Mouse (Mus musculus) gastrocnemius, postnatal 10 days (tissue): ENCODE measurements at regions not wholly inside any gene's neighbourhood (a gene's known extent, or its start where the extent isn't known, plus 50 kb on each side); places are given as distances from the start of the nearest gene placed in this dataset.

Experiments used
- DNase-seq: peaks from one replicate; pipeline ENCODE4 v3.0.0; 2021; ENCODE audit warnings: mixed read lengths

- no peak for DNase-seq
Observed at GRCm38 (mm10) chr3:149167997-149168396, 177.6 kb upstream of the Adgrl2 start.

GRCm38 (mm10) chr3:149164804-149165203 is 174.4 kb upstream of the Adgrl2 start:
- no peak for DNase-seq

GRCm38 (mm10) chr3:149163591-149163990 is 173.2 kb upstream of the Adgrl2 start:
- DNase-seq = no peak

- DNase-seq = no peak
Observed at GRCm38 (mm10) chr3:149160833-149161232, 170.5 kb upstream of the Adgrl2 start.

GRCm38 (mm10) chr3:149157381-149157780 is 167.0 kb upstream of the Adgrl2 start:
- no peak for DNase-seq

GRCm38 (mm10) chr3:149152312-149152711 is 162.0 kb upstream of the Adgrl2 start:
- DNase-seq = no peak

GRCm38 (mm10) chr3:149150796-149151195 is 160.4 kb upstream of the Adgrl2 start:
- DNase-seq = no peak

- no peak for DNase-seq
Observed at GRCm38 (mm10) chr3:149148608-149149007, 158.3 kb upstream of the Adgrl2 start.

GRCm38 (mm10) chr3:149147916-149148315 is 157.6 kb upstream of the Adgrl2 start:
- DNase-seq = no peak

- no peak for DNase-seq
Observed at GRCm38 (mm10) chr3:149146673-149147072, 156.3 kb upstream of the Adgrl2 start.

GRCm38 (mm10) chr3:149140461-149140860 is 150.1 kb upstream of the Adgrl2 start:
- no peak for DNase-seq

- no peak for DNase-seq
Observed at GRCm38 (mm10) chr3:149134028-149134938, 143.9 kb upstream of the Adgrl2 start.

- DNase-seq = no peak
Observed at GRCm38 (mm10) chr3:149118806-149119205, 128.5 kb upstream of the Adgrl2 start.

GRCm38 (mm10) chr3:149117684-149118056 is 127.3 kb upstream of the Adgrl2 start:
- no peak for DNase-seq

GRCm38 (mm10) chr3:149117018-149117683 is 126.8 kb upstream of the Adgrl2 start:
- DNase-seq = no peak

GRCm38 (mm10) chr3:149116604-149117003 is 126.2 kb upstream of the Adgrl2 start:
- DNase-seq = no peak

- peak; percentile 20 for DNase-seq
Observed at GRCm38 (mm10) chr3:149115901-149116300, 125.5 kb upstream of the Adgrl2 start.

GRCm38 (mm10) chr3:149112878-149113277 is 122.5 kb upstream of the Adgrl2 start:
- DNase-seq = no peak

- no peak for DNase-seq
Observed at GRCm38 (mm10) chr3:149111529-149112439, 121.4 kb upstream of the Adgrl2 start.

- DNase-seq = no peak
Observed at GRCm38 (mm10) chr3:149110831-149111230, 120.5 kb upstream of the Adgrl2 start.

GRCm38 (mm10) chr3:149105709-149106450 is 115.5 kb upstream of the Adgrl2 start:
- no peak for DNase-seq

GRCm38 (mm10) chr3:149105181-149105580 is 114.8 kb upstream of the Adgrl2 start:
- DNase-seq = no peak
